Mouse (Mus musculus): Measurements from ENCODE around the gene Jtb. TPM values are rescaled to one million over a fixed set of nuclear protein-coding genes. Genes with fewer than 3 reads are reported as not detected.

Gene Jtb
- polyA plus RNA-seq, 1 experiment from 2014 or later, result 97.0 TPM

DNA sequence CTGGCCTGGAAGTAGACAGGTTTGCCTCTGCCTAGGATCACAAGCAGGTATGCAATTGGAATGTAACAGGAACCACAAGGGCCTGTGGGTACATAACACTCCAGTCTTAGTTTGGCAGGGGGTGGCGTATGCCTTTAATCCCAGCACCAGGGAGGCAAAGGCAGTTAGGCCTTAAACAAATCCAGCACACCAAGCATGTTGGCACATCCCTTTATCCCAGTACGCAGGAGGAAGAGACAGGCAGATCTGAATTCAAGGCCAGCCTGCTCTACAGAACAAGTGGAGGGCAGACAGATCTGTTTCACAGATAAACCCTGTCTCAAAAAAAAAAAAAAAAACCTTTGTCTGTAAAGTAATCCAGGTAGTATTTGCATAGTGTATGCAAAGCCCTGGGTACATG lies 22.7 kb upstream of the Jtb start:
- H3K36me3 ChIP-seq (ENCODE audit: control insufficient read depth, insufficient read depth, low read length), result peaks cover 27% of the 10 kb centered on the region
- 83% methylated on average over 2 of the region's 2 CpGs for WGBS
- no peak for ATAC-seq
- no peak overlapping the region for H3K27ac ChIP-seq (ENCODE audit: low read depth, low read length)
- H3K27me3 ChIP-seq (replicated peaks; ENCODE audit: control insufficient read depth, insufficient read depth, low read length), result no peaks in the 10 kb centered on the region
- peaks cover 19% of the 10 kb centered on the region for H3K4me1 ChIP-seq (ENCODE audit: control insufficient read depth, insufficient read depth, low read depth, low read length)
- H3K4me2 ChIP-seq (ENCODE audit: low read length), result no peak overlapping the region
- H3K4me3 ChIP-seq (ENCODE audit: low read length), result no peak overlapping the region
- H3K9me3 ChIP-seq (ENCODE audit: control insufficient read depth, low read length), result no peaks in the 10 kb centered on the region
- no peak overlapping the region for H3K9ac ChIP-seq (ENCODE audit: low read depth, low read length)

DNA sequence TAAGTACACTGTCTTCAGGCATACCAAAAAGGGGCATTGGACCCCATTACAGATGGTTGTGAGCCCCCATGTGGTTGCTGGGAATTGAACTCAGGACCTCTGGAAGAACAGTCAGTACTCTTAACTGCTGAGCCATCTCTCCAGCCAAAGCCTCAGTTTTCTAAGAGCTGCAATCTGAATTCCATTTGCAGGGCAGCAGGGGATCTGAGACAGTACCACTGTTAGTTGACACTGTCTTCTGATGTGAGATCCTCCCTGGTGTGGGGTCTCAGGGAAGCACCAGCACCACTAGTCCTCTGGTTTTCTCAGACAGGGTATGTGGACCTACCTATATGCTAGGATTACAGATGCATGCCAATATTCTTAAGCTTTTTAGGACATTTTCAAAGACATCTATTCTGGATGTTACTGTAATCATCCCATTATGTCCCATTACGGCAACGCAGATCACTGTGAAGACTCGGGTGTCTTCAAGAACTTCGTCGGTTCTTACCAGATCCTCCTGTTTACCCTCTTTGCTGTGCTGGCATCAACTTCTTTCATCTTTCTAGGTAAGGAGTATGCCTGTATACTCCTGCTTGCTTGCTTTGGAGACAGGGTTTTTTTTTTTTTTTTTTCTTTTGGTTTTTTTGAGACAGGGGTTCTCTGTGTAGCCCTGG lies 21.4 kb upstream of the Jtb start:
- 98% methylated on average over 5 of the region's 5 CpGs for WGBS
- Histone ChIP-seq H3K36me3 (ENCODE audit: control insufficient read depth, insufficient read depth, low read length) (peaks cover 27% of the 10 kb centered on the region), H3K4me3 (ENCODE audit: low read length) (no peak overlapping the region), H3K9ac (ENCODE audit: low read depth, low read length) (no peak overlapping the region), H3K27ac (ENCODE audit: low read depth, low read length) (no peak overlapping the region), H3K4me2 (ENCODE audit: low read length) (no peak overlapping the region), H3K4me1 (ENCODE audit: control insufficient read depth, insufficient read depth, low read depth, low read length) (peaks cover 23% of the 10 kb centered on the region), H3K27me3 (replicated peaks; ENCODE audit: control insufficient read depth, insufficient read depth, low read length) (no peaks in the 10 kb centered on the region), H3K9me3 (ENCODE audit: control insufficient read depth, low read length) (no peaks in the 10 kb centered on the region)
- no peak for ATAC-seq

DNA sequence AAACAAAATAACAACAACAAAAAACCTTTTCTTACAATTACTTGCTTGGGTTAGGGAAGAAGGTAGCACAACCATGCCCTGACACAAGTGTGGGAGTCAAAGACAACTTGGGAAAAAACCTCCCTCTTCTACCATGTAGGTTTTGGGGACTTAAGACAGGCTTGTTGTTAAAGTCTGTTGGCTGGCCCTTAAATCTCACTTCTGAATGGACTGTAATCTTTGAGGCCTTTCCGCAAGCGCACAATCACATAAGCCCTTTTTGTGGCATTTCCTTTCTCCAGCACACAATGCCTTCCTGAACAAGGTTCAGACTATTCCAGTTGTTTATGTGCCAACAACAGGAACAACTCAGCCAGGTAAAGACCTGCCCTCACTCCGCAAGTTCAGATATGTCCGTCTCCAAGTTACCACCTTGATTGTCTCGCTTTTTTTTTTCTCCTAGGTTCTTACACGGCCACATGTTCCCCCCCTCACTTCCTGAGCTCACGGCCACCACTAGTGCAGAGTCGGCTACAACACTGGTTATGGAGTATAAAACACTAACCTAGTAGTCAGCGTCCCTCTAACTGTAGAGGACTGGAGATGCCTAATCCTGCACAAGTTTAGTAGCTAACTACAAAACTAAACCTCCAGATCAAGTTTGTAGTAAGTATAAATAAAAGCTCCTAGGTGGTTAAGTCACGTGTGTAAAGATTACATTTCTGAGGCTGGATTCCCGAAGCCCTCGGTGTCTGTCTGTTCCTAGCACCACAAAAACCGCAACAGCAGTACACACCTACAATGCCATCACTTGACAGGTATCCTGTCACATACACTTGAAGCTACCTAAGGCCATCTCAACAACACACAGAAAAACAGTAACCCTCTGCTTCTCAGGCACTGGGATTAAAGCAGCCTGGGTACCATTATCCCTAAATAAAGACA lies 19.7 kb upstream of the Jtb start:
- Histone ChIP-seq H3K4me1 (ENCODE audit: control insufficient read depth, insufficient read depth, low read depth, low read length) (peaks cover 23% of the 10 kb centered on the region), H3K4me2 (ENCODE audit: low read length) (peak overlapping the region; percentile 97), H3K27ac (ENCODE audit: low read depth, low read length) (no peak overlapping the region), H3K27me3 (replicated peaks; ENCODE audit: control insufficient read depth, insufficient read depth, low read length) (no peaks in the 10 kb centered on the region), H3K4me3 (ENCODE audit: low read length) (no peak overlapping the region), H3K9ac (ENCODE audit: low read depth, low read length) (no peak overlapping the region), H3K9me3 (ENCODE audit: control insufficient read depth, low read length) (no peaks in the 10 kb centered on the region), H3K36me3 (ENCODE audit: control insufficient read depth, insufficient read depth, low read length) (peaks cover 27% of the 10 kb centered on the region)
- WGBS, result 81% methylated on average over 13 of the region's 13 CpGs
- no peak for ATAC-seq

DNA sequence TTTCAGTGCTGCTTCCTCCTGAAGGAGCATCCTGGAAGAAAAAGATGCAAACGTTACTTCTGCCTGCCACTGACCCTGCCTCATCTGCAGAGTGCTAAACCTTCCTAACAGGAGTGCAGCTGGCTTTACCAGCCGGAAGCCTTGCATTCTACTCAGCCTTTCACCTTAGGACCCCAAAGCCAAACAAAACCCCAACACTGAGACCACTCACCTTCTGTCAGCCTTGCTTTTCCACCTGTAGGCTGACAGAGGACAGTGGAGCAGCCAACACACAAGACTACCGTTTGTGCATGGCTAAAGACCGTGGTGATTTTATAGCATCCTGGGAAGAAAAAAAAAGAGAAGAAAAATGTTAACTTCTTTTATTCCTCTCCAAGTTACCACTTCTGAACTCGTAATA lies 18.7 kb upstream of the Jtb start:
- Histone ChIP-seq H3K36me3 (ENCODE audit: control insufficient read depth, insufficient read depth, low read length) (peaks cover 26% of the 10 kb centered on the region), H3K4me1 (ENCODE audit: control insufficient read depth, insufficient read depth, low read depth, low read length) (peaks cover 23% of the 10 kb centered on the region), H3K9ac (ENCODE audit: low read depth, low read length) (peak overlapping the region; percentile 85), H3K4me2 (ENCODE audit: low read length) (peak overlapping the region; percentile 97), H3K9me3 (ENCODE audit: control insufficient read depth, low read length) (no peaks in the 10 kb centered on the region), H3K4me3 (ENCODE audit: low read length) (peak overlapping the region; percentile 80), H3K27me3 (replicated peaks; ENCODE audit: control insufficient read depth, insufficient read depth, low read length) (no peaks in the 10 kb centered on the region), H3K27ac (ENCODE audit: low read depth, low read length) (no peak overlapping the region)
- ATAC-seq, result no peak
- 17% methylated on average over 5 of the region's 5 CpGs for WGBS

DNA sequence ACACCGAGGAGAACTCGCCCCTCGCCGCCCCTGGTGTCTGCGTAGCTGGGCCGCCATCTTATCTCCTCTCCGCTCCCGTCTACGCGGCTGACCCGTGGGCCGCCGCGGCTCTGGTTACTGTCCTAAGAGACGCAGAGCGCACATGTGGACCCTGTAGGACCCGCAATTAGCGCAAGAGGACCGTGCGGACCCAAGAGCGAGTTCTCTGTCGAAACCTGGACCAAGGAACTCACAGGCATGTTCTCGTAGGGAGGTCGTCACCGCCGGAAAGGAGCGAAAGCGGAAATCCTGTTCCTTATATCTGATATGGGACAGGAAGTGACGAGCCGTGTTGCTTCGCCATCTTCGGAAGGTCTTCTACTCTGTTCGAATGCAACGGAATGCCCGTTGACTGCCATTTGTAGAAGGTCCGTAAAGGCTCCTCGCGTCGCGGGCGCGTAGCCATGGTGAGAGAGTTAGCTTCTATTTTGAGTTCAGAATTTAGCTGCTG lies 18.0 kb upstream of the Jtb start, which contains the start of the genes Rps27 and Rab13:
Rps27 (minus strand) TSS at position 275 of the 490 bp plus-strand sequence.
Rab13 (plus strand) TSS at position 319 of the 490 bp plus-strand sequence.
- no peaks in the 10 kb centered on the region for H3K27me3 ChIP-seq (replicated peaks; ENCODE audit: control insufficient read depth, insufficient read depth, low read length)
- ATAC-seq, result peak; percentile 96
- peak within 1 kb of the TSS; percentile 85 for H3K9ac ChIP-seq (ENCODE audit: low read depth, low read length)
- H3K36me3 ChIP-seq (ENCODE audit: control insufficient read depth, insufficient read depth, low read length), result peaks cover 19% of the 10 kb centered on the region
- H3K4me1 ChIP-seq (ENCODE audit: control insufficient read depth, insufficient read depth, low read depth, low read length), result peaks cover 23% of the 10 kb centered on the region
- H3K27ac ChIP-seq (ENCODE audit: low read depth, low read length), result peak within 1 kb of the TSS; percentile 86
- H3K4me3 ChIP-seq (ENCODE audit: low read length), result peak within 1 kb of the TSS; percentile 80
- WGBS, result under 1% methylated on average over 42 of the region's 42 CpGs
- peak within 1 kb of the TSS; percentile 97 for H3K4me2 ChIP-seq (ENCODE audit: low read length)
- no peaks in the 10 kb centered on the region for H3K9me3 ChIP-seq (ENCODE audit: control insufficient read depth, low read length)

DNA sequence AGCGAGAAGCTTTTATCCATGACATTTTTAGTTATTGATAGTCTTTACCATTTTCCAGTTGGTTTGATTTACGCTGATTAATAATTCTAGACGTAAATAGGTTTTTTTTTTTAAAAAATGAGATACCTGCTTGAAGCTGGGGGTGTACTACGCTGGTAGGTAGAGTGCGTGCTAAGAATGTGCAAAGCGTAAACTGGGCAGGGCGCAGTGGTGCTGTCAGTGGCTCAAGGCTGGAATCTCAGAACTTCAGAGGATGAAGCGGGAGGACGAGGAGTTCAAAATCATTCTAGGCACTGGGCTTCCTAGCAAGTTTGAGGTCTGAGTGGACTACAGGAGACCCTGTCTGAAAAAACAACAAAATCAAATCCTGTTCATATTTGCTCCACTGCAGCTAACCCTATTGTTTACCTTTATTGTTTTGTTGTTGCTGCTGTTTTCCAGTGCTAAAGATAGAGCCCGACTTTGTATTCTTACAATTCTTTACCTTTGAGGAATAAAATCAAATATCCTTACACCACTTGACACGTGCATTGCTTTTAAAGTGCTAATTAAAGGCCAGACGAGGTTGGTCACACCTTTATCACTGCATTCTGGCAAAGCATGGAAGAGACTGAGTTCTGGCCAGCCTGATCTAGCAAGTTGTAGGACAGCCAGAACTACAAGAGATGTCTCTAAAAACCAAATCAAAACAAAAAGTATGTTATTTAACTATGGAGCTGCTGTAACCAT lies 17.3 kb upstream of the Jtb start:
- no peaks in the 10 kb centered on the region for H3K27me3 ChIP-seq (replicated peaks; ENCODE audit: control insufficient read depth, insufficient read depth, low read length)
- H3K9me3 ChIP-seq (ENCODE audit: control insufficient read depth, low read length), result no peaks in the 10 kb centered on the region
- H3K36me3 ChIP-seq (ENCODE audit: control insufficient read depth, insufficient read depth, low read length), result peaks cover 12% of the 10 kb centered on the region; the same call in 1 of the 2 replicates
- H3K9ac ChIP-seq (ENCODE audit: low read depth, low read length), result peak overlapping the region; percentile 85
- H3K4me3 ChIP-seq (ENCODE audit: low read length), result peak overlapping the region; percentile 80
- peak overlapping the region; percentile 69 for H3K4me2 ChIP-seq (ENCODE audit: low read length)
- H3K27ac ChIP-seq (ENCODE audit: low read depth, low read length), result peak overlapping the region; percentile 86
- WGBS, result 13% methylated on average over 12 of the region's 12 CpGs
- peaks cover 23% of the 10 kb centered on the region for H3K4me1 ChIP-seq (ENCODE audit: control insufficient read depth, insufficient read depth, low read depth, low read length)
- peak; percentile 61 for ATAC-seq

DNA sequence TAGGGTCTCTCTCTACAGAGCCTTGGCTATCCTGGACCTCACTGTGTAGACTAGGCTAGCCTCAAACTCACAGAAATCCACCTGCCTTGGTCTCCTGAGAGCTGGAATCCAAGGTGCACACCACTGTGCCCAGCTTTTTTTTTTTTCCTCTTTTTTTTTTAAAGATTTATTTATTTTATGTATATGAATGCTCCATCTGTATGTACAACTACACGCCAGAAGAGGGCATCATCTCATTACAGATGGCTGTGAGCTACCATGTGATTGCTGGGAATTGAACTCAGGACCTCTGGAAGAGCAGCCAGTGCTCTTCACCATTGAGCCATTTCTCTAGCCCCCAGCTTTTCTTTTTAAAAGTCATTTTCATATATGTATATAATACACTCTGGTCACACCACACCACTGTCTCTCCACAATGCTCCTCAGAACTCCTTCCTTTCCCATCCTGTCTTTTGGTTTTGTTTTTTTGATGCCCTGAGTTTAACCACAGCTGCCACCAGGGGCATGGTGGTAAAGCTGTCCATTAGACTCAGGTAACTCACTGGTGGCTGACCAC lies 15.5 kb upstream of the Jtb start:
- ATAC-seq, result no peak
- 48% methylated on average over 1 of the region's 1 CpGs for WGBS

DNA sequence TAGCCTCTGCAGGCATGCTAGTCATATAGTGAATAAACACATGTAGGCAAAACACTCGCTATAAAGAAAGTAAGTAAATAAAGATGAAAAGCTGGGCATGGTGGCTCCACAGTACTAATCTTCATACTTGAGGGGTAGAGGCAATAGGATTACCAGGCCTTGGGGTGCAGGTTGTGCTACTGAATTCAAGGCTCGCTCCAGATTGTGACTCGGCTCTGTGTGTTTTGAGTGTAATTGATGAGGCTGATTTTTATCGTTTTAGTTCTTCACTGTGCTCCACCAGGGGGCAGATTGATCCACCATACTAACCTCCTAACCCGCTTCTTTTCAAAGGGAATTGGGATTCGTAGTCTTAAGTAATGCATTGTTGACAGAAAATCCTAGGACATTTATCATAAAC lies 11.3 kb upstream of the Jtb start:
- Histone ChIP-seq H3K27ac (ENCODE audit: low read depth, low read length) (no peak overlapping the region; the same call in 1 of the 2 replicates), H3K4me3 (ENCODE audit: low read length) (peak overlapping the region; percentile 44), H3K27me3 (replicated peaks; ENCODE audit: control insufficient read depth, insufficient read depth, low read length) (no peaks in the 10 kb centered on the region), H3K36me3 (ENCODE audit: control insufficient read depth, insufficient read depth, low read length) (no peaks in the 10 kb centered on the region), H3K9ac (ENCODE audit: low read depth, low read length) (peak overlapping the region; percentile 61), H3K4me1 (ENCODE audit: control insufficient read depth, insufficient read depth, low read depth, low read length) (peaks cover 8% of the 10 kb centered on the region), H3K9me3 (ENCODE audit: control insufficient read depth, low read length) (no peaks in the 10 kb centered on the region), H3K4me2 (ENCODE audit: low read length) (peak overlapping the region; percentile 80)
- WGBS, result 14% methylated on average over 6 of the region's 6 CpGs
- ATAC-seq, result peak; percentile 53

More for the DNA sequence above, 15.5 kb upstream of the Jtb start:
- Histone ChIP-seq H3K9me3 (ENCODE audit: control insufficient read depth, low read length) (no peaks in the 10 kb centered on the region), H3K4me2 (ENCODE audit: low read length) (no peak overlapping the region), H3K27ac (ENCODE audit: low read depth, low read length) (no peak overlapping the region), H3K4me1 (ENCODE audit: control insufficient read depth, insufficient read depth, low read depth, low read length) (peaks cover 29% of the 10 kb centered on the region), H3K4me3 (ENCODE audit: low read length) (no peak overlapping the region), H3K36me3 (ENCODE audit: control insufficient read depth, insufficient read depth, low read length) (peaks cover 3% of the 10 kb centered on the region; the same call in 1 of the 2 replicates), H3K9ac (ENCODE audit: low read depth, low read length) (no peak overlapping the region), H3K27me3 (replicated peaks; ENCODE audit: control insufficient read depth, insufficient read depth, low read length) (no peaks in the 10 kb centered on the region)

Data from hindbrain, embryonic 16.5 days (tissue).